Mouse (Mus musculus) kidney, adult 2 months (tissue): ENCODE measurements around the gene Bpifc. TPM values are rescaled to one million over a fixed set of nuclear protein-coding genes. Genes with fewer than 3 reads are reported as not detected.
"Not testable (repeated sequence)": the region's sequence is repeated elsewhere in the genome, so short reads cannot be mapped to it uniquely, and the experiment has no call there.

ENCODE experiments used
- DNase-seq: peaks from one replicate; pipeline ENCODE4 v3.0.0; 2021
- H3K27ac ChIP-seq: fragments of 200-500 bp; 2 replicates; pipeline ENCODE4 v1.5.1; 2012; ENCODE audit warnings: low read depth, low read length, control low read depth, inconsistent platforms; ENCODE audit not compliant: insufficient read depth
- H3K27me3 ChIP-seq: fragments of 200-500 bp; replicated peaks from 2 replicates; pipeline ENCODE4 v1.6.1; 2012; ENCODE audit warnings: mild to moderate bottlenecking, moderate library complexity, low read length, inconsistent platforms; ENCODE audit not compliant: control insufficient read depth, insufficient read depth
- H3K36me3 ChIP-seq: fragments of 200-500 bp; 2 replicates; pipeline ENCODE4 v1.6.1; 2012; ENCODE audit warnings: mild to moderate bottlenecking, moderate library complexity, low read length, inconsistent platforms; ENCODE audit not compliant: control insufficient read depth, insufficient read depth
- H3K4me1 ChIP-seq: fragments of 200-500 bp; 2 replicates; pipeline ENCODE4 v1.6.1; 2011; ENCODE audit warnings: low read length; ENCODE audit not compliant: control insufficient read depth, insufficient read depth
- H3K4me3 ChIP-seq: fragments of 200-500 bp; 2 replicates; pipeline ENCODE4 v1.5.1; 2011; ENCODE audit warnings: mild to moderate bottlenecking, low read depth, low read length, control low read depth; ENCODE audit not compliant: insufficient read depth
- CTCF ChIP-seq: fragments of 200-500 bp; conservative IDR thresholded peaks from 2 replicates; pipeline ENCODE4 v1.5.1; 2011; ENCODE audit warnings: low read depth, mild to moderate bottlenecking, control low read depth, low read length, moderate library complexity, mixed read lengths; ENCODE audit not compliant: insufficient read depth, insufficient read length
- POLR2A ChIP-seq: fragments of 200-500 bp; IDR thresholded peaks from one replicate; pipeline ENCODE4 v1.6.1; 2011; ENCODE audit warnings: low read depth, low read length, control low read depth
- WGBS: fragments of 180-500 bp; shearing (Covaris S2); methylation state at CpG from one replicate; pipeline ENCODE4 v1.1.7; 2018; 5-methylcytosine and 5-hydroxymethylcytosine counted together
- polyA plus RNA-seq: library from polyadenylated mRNA; depleted of rRNA; stranded (reverse); fragments of >200 nt; gene quantifications from 2 replicates; pipeline ENCODE4 v1.2.3, GENCODE M21; 2012

Gene Bpifc
- polyA plus RNA-seq, 1 experiment = 0.11 TPM

DNA sequence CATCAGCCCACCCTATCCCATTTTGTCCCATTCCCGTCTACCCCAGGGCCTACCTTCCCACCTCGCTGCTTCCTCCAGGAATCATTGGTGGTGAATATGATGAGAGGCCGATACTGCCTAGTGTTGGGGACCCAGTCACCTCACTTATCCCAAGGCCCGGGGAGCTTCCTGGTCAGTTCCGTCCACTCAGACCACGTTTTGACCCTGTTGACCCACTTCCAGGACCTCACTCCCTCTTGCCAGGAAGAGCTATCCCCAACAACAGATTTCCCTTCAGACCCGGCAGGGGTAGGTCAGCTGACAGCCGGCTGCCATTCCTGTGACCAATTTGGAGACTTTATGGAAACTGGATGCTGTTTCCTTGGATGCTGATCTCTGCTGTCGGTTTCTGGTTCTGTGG is 36.1 kb upstream of the Bpifc start:
- peaks cover 3% of the 10 kb centered on the region; the same call in 1 of the 2 replicates for H3K4me1 ChIP-seq
- no peak overlapping the region for H3K27ac ChIP-seq
- H3K4me3 ChIP-seq = no peak overlapping the region
- no peaks in the 10 kb centered on the region for H3K27me3 ChIP-seq
- DNase-seq = no peak
- H3K36me3 ChIP-seq = peaks cover 9% of the 10 kb centered on the region
- 94% methylated on average over 9 of the region's 9 CpGs for WGBS
- TF ChIP-seq CTCF (no peak), POLR2A (no peak)

DNA sequence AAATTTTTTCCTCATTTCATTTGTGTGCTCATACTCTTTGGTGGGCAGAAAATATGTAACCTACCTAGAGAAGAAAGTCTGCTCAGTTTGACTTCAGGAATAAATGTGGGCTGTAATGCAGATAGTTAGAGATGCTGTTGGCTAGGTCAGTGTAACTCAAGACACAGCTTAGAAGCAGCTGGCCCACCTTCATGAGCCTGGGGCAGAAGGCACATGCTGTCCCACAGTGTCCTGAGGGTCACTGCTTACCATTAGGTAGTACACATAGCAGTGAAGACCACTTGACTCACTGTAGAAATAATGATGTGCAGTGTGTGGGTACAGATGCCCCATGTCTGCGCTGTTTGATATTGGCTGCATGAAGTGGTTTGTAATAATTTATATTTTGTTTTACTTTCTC is 34.7 kb upstream of the Bpifc start:
- peaks cover 12% of the 10 kb centered on the region for H3K36me3 ChIP-seq
- no peaks in the 10 kb centered on the region for H3K27me3 ChIP-seq
- WGBS = 91% methylated on average over 1 of the region's 1 CpGs
- TF ChIP-seq POLR2A (no peak), CTCF (no peak)
- H3K27ac ChIP-seq = no peak overlapping the region
- peaks cover 3% of the 10 kb centered on the region; the same call in 1 of the 2 replicates for H3K4me1 ChIP-seq
- DNase-seq = no peak
- H3K4me3 ChIP-seq = no peak overlapping the region

DNA sequence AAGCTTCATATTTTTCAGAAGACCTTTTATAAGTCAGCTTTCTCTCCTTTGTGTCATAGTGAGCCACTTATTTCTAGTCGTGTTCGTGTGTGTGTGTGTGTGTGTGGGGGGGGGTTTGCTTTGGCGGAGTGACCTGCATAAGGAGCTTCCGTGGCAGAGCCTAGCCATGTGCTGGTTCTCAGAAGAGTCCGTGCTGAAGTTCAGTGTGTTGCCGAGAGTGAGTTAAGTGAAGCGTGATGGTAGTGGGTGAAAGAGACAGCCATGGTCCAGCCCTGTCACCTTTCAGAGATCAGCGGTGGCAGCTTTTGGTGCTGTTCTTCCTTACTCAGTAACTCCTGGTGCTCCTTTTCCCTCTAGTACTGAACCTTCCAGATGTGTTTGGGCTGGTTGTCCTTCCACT is 32.4 kb upstream of the Bpifc start:
- Histone ChIP-seq H3K4me3 (no peak overlapping the region), H3K27ac (peak overlapping the region; percentile 11; the same call in 1 of the 2 replicates), H3K36me3 (peaks cover 12% of the 10 kb centered on the region), H3K27me3 (no peaks in the 10 kb centered on the region), H3K4me1 (no peaks in the 10 kb centered on the region; the same call in 1 of the 2 replicates)
- peak; percentile 78 for DNase-seq
- TF ChIP-seq CTCF (no peak), POLR2A (no peak)
- 58% methylated on average over 8 of the region's 8 CpGs for WGBS

DNA sequence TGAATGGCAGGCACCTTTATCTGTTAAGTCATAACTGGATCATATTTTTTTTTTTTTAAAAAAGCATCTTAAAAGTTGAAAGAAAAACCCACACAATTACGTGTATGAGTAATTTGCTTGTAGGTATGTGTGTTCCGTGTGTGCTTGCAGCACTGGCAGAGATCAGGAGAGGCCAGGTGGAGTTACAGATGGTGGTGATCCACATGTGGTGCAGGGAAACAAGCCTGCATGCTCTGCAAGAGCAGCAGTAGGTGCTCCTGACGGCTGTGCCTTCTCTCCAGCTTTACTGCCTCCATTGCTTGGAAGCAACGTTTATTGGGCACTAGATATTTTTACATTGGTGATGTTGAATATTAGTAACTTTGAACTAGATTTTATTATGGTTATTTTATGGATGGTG is 32.0 kb upstream of the Bpifc start:
- H3K36me3 ChIP-seq = peaks cover 13% of the 10 kb centered on the region
- no peak overlapping the region for H3K4me3 ChIP-seq
- H3K4me1 ChIP-seq = no peaks in the 10 kb centered on the region; the same call in 1 of the 2 replicates
- H3K27me3 ChIP-seq = no peaks in the 10 kb centered on the region
- H3K27ac ChIP-seq = no peak overlapping the region
- TF ChIP-seq CTCF (no peak), POLR2A (no peak)
- no peak for DNase-seq
- WGBS = 79% methylated on average over 4 of the region's 4 CpGs

DNA sequence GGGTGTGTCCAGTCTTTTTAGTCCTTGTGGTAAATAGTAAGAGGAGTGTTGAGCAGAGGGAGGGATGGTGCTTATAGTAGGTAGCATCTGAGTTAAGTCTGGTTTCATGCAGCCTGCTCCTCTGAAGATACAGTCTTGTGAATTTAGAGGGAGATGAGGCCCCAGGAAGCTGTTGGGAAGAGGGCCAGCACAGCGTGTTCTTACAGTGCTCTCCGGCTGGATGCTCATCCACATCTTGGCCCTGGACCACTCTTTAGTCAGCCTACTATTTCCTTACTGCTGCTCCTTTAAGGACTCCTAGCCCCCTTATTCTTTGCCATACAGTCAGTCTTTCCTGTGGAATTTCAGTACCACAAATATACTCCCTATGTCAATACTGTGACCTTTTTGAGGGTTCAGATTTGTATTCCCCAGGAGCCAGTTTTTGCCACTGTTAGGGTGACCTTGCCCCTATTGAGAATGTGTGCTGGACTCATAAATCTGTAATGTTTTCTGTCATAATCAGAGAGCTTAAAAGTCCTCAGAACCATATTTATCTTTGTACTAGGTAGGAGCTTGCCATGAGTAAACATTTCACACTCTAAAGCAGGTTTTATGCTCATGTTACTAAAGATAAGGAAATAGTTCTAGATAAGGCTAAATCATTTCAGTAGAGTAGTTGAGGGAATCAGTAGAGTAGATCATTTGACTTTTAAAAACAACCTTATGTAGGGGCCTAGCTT is 22.5 kb upstream of the Bpifc start:
- no peak overlapping the region for H3K4me3 ChIP-seq
- 51% methylated on average over 2 of the region's 2 CpGs for WGBS
- no peaks in the 10 kb centered on the region for H3K27me3 ChIP-seq
- H3K4me1 ChIP-seq = no peaks in the 10 kb centered on the region
- no peak overlapping the region for H3K27ac ChIP-seq
- TF ChIP-seq CTCF = no peak
- no peak for DNase-seq
- H3K36me3 ChIP-seq = peaks cover 4% of the 10 kb centered on the region; the same call in 1 of the 2 replicates

GRCm38 (mm10) chr10:86032517-86032916 is 20.8 kb upstream of the Bpifc start:
- TF ChIP-seq POLR2A (no peak), CTCF (no peak)
- WGBS = 92% methylated on average over 3 of the region's 3 CpGs
- H3K27ac ChIP-seq = no peak overlapping the region
- no peak for DNase-seq
- no peak overlapping the region for H3K4me3 ChIP-seq
- H3K4me1 ChIP-seq = no peaks in the 10 kb centered on the region
- H3K36me3 ChIP-seq = peaks cover 3% of the 10 kb centered on the region; the same call in 1 of the 2 replicates
- H3K27me3 ChIP-seq = no peaks in the 10 kb centered on the region

GRCm38 (mm10) chr10:86030743-86031142 is 19.0 kb upstream of the Bpifc start:
- H3K4me3 ChIP-seq = no peak overlapping the region
- H3K27ac ChIP-seq = no peak overlapping the region
- no peaks in the 10 kb centered on the region for H3K27me3 ChIP-seq
- no peaks in the 10 kb centered on the region for H3K4me1 ChIP-seq
- DNase-seq = no peak
- TF ChIP-seq CTCF (no peak), POLR2A (no peak)
- no peaks in the 10 kb centered on the region; the same call in 1 of the 2 replicates for H3K36me3 ChIP-seq
- WGBS = 80% methylated on average over 7 of the region's 7 CpGs

GRCm38 (mm10) chr10:86026807-86027206 is 15.1 kb upstream of the Bpifc start:
- H3K27me3 ChIP-seq, DNase-seq, H3K4me3 ChIP-seq, H3K4me1 ChIP-seq, H3K36me3 ChIP-seq, H3K27ac ChIP-seq: not testable (repeated sequence)
- WGBS = 83% methylated on average over 1 of the region's 1 CpGs
